Mouse (Mus musculus) kidney, adult 2 months (tissue): ENCODE measurements at regions not wholly inside any gene's neighbourhood (a gene's known extent, or its start where the extent isn't known, plus 50 kb on each side); places are given as distances from the start of the nearest gene placed in this dataset.

Experiments used
- CTCF ChIP-seq: fragments of 200-500 bp; conservative IDR thresholded peaks from 2 replicates; pipeline ENCODE4 v1.5.1; 2011; ENCODE audit warnings: low read depth, mild to moderate bottlenecking, control low read depth, low read length, moderate library complexity, mixed read lengths; ENCODE audit not compliant: insufficient read depth, insufficient read length
- POLR2A ChIP-seq: fragments of 200-500 bp; IDR thresholded peaks from one replicate; pipeline ENCODE4 v1.6.1; 2011; ENCODE audit warnings: low read depth, low read length, control low read depth

DNA sequence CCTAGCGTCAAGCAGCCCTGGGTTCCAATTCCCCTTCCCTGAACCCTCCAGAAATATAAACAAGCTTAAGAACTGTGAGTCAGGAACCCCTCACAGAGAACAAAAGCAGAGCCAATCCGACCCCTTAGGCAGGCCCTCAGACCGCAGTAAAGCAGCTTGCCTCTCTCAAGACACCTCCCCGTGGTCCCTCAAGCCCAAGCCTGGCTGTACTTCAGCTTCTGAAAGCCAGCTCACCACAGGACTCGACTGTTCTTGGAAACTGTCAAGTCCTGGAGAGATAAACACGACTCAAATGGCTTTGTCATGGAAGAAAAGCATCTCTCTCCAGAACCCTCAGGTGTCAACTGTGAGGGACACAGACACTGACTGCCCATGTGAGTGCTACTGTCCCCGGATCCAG is 95.2 kb upstream of the Ptpn1 start:
- no peak for TF ChIP-seq CTCF
- TF ChIP-seq POLR2A: no peak
